Mouse (Mus musculus) neural tube, embryonic 15.5 days (tissue): Measurements from ENCODE around the gene Fam20a. TPM values are rescaled to one million over a fixed set of nuclear protein-coding genes. Genes with fewer than 3 reads are reported as not detected.

Source experiments
- ATAC-seq: fragments of 200-750 bp; cut with Nextera tagmentation; 2 replicates; pipeline ENCODE4 v1.8.0; 2017; ENCODE audit warnings: mild to moderate bottlenecking, moderate TSS enrichment, moderate library complexity; ENCODE audit not compliant: low FRiP score
- H3K27ac ChIP-seq: fragments of 300-500 bp; sonication (generic); replicated peaks from 2 replicates; pipeline ENCODE4 v1.5.1; 2015; ENCODE audit warnings: mild to moderate bottlenecking, inconsistent platforms
- H3K27me3 ChIP-seq: fragments of 300-500 bp; sonication (generic); replicated peaks from 2 replicates; pipeline ENCODE4 v1.6.1; 2015; ENCODE audit warnings: inconsistent platforms
- H3K36me3 ChIP-seq: fragments of 300-500 bp; sonication (generic); 2 replicates; pipeline ENCODE4 v1.6.1; 2015; ENCODE audit warnings: inconsistent platforms
- H3K4me1 ChIP-seq: fragments of 300-500 bp; sonication (generic); 2 replicates; pipeline ENCODE4 v1.6.1; 2015; ENCODE audit warnings: inconsistent platforms
- H3K4me2 ChIP-seq: fragments of 300-500 bp; sonication (generic); 2 replicates; pipeline ENCODE4 v1.6.1; 2015; ENCODE audit warnings: inconsistent platforms, mild to moderate bottlenecking, moderate library complexity
- H3K4me3 ChIP-seq: fragments of 300-500 bp; sonication (generic); replicated peaks from 2 replicates; pipeline ENCODE4 v1.5.1; 2015; ENCODE audit warnings: mild to moderate bottlenecking, inconsistent platforms
- H3K9ac ChIP-seq: fragments of 300-500 bp; sonication (generic); replicated peaks from 2 replicates; pipeline ENCODE4 v1.6.1; 2015; ENCODE audit warnings: mild to moderate bottlenecking, inconsistent platforms
- H3K9me3 ChIP-seq: fragments of 300-500 bp; sonication (generic); replicated peaks from 2 replicates; pipeline ENCODE4 v1.6.1; 2016; ENCODE audit warnings: inconsistent platforms
- WGBS: fragments of 180-500 bp; shearing (Covaris S2); methylation state at CpG from one replicate; pipeline ENCODE4 v1.1.7; 2015; ENCODE audit warnings: mixed read lengths; 5-methylcytosine and 5-hydroxymethylcytosine counted together
- polyA plus RNA-seq: library from polyadenylated mRNA; unstranded; fragments of >200 nt; fragmentation: Nextera tagmentation; extraction: Ambion mirVana; gene quantifications from 2 replicates; pipeline ENCODE4 v1.2.1, GENCODE M21; 2015

Gene Fam20a
- polyA plus RNA-seq, 1 experiment from 2014 or later: 8.0 TPM

GRCm38 (mm10) chr11:109700761-109701160 lies 21.3 kb downstream of the Fam20a start:
- H3K27me3 ChIP-seq: no peaks in the 10 kb centered on the region
- H3K36me3 ChIP-seq: no peaks in the 10 kb centered on the region
- no peak overlapping the region for H3K9ac ChIP-seq
- H3K4me1 ChIP-seq: peaks cover 12% of the 10 kb centered on the region; the same call in 1 of the 2 replicates
- H3K4me3 ChIP-seq: no peak overlapping the region
- no peak overlapping the region for H3K4me2 ChIP-seq
- no peak overlapping the region for H3K27ac ChIP-seq
- no peak for ATAC-seq
- no peaks in the 10 kb centered on the region for H3K9me3 ChIP-seq
- 60% methylated on average over 6 of the region's 6 CpGs for WGBS

DNA sequence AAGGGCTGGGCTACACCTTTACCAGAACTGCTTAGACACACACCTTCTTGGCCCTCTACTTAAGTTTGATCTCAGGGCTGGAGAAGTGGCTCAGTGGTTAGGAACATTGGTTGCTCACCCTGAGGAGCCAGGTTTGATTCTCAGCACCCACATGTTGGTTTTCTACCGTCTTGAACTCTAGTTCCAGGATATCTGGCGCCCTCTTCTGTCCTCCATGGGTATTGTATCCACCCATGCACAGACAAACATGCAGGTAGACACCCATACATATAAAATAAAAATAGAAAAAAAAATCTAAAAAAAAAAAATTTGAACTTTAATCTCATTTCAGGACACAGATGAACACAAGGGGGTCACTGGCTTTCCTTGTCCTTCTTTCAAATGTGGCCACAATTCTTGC lies 22.3 kb downstream of the Fam20a start:
- H3K9me3 ChIP-seq: no peaks in the 10 kb centered on the region
- WGBS: 52% methylated on average over 2 of the region's 2 CpGs
- H3K36me3 ChIP-seq: no peaks in the 10 kb centered on the region
- no peak overlapping the region for H3K9ac ChIP-seq
- ATAC-seq: no peak
- H3K4me1 ChIP-seq: peaks cover 8% of the 10 kb centered on the region; the same call in 1 of the 2 replicates
- H3K27ac ChIP-seq: no peak overlapping the region
- H3K27me3 ChIP-seq: no peaks in the 10 kb centered on the region
- H3K4me2 ChIP-seq: no peak overlapping the region
- H3K4me3 ChIP-seq: no peak overlapping the region

GRCm38 (mm10) chr11:109698740-109699139 lies 23.3 kb downstream of the Fam20a start:
- peaks cover 8% of the 10 kb centered on the region; the same call in 1 of the 2 replicates for H3K4me1 ChIP-seq
- ATAC-seq: no peak
- H3K9me3 ChIP-seq: no peaks in the 10 kb centered on the region
- H3K4me2 ChIP-seq: no peak overlapping the region
- no peaks in the 10 kb centered on the region for H3K36me3 ChIP-seq
- no peak overlapping the region for H3K27ac ChIP-seq
- H3K27me3 ChIP-seq: no peaks in the 10 kb centered on the region
- no peak overlapping the region for H3K4me3 ChIP-seq
- H3K9ac ChIP-seq: no peak overlapping the region
- 90% methylated on average over 10 of the region's 10 CpGs for WGBS

DNA sequence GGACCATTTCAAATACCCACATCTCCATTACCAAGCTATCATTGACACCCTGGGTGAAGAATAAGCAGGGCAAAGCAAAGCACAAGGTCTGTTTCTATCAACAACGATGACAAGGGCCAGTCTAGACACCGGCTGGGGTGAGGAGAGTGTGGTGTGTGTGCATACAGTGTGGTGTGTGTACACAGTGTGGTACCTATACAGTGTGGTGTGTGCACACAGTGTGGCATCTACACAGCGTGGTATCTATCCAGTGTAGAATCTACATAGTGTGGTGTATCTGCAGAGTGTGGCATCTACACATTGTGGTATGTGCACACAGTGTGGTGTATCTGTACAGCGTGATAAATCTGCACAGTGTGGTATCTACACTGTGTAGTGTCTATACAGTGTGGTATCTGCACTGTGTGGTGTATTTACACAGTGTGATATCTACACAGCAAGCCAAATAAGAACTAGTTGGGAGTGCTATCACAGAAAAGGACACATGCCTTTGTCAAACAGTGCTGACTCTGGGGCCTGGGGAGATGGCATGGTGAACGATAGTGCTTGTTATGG lies 24.9 kb downstream of the Fam20a start:
- Histone ChIP-seq H3K27me3 (no peaks in the 10 kb centered on the region), H3K36me3 (no peaks in the 10 kb centered on the region), H3K9me3 (no peaks in the 10 kb centered on the region), H3K27ac (no peak overlapping the region), H3K9ac (no peak overlapping the region), H3K4me1 (peaks cover 4% of the 10 kb centered on the region; the same call in 1 of the 2 replicates), H3K4me2 (no peak overlapping the region), H3K4me3 (no peak overlapping the region)
- 93% methylated on average over 5 of the region's 5 CpGs for WGBS
- no peak for ATAC-seq

DNA sequence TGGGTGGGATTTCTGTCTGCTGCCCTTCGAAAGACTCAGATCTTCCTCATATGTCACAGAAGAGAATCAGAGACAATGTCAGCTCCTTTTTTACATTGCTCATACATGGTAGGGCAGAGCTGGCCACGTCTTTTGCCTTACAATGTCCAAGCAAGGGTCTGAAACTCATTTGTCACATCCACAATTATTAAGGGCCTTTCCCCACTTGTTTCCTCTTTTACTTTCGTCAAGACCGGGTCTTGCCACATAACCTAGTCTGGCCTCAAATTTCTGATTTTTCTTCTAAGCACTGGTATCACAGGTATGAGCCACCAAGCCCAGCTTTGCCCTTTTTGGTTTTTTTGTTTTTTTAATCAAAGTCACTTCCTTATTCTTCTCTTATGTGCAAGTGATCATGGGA lies 25.6 kb downstream of the Fam20a start:
- Histone ChIP-seq H3K36me3 (no peaks in the 10 kb centered on the region), H3K9me3 (no peaks in the 10 kb centered on the region), H3K4me1 (no peaks in the 10 kb centered on the region; the same call in 1 of the 2 replicates), H3K27ac (no peak overlapping the region), H3K9ac (no peak overlapping the region), H3K4me3 (no peak overlapping the region), H3K27me3 (no peaks in the 10 kb centered on the region), H3K4me2 (no peak overlapping the region)
- 92% methylated on average over 4 of the region's 4 CpGs for WGBS
- ATAC-seq: no peak

DNA sequence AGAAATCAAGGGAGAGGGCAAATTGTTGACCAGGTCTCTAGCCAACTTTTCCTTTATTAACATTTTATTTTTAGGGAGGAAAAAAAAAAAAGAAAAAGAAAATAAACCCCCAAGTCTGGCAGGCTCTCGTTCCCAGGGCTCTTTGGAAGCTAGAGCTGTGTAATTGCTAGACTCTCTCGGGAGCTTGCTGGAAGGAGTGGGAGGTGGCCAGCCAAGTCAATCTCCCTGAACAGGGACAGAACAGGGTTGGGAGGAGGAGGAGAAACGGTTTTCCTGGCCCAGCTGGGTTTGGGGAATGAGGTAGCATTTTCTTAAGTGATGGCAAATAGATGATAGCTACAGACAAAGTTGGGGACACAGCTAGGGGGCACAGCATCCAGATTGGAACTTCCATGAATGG lies 29.3 kb downstream of the Fam20a start:
- Histone ChIP-seq H3K9me3 (no peaks in the 10 kb centered on the region), H3K9ac (no peak overlapping the region), H3K27me3 (no peaks in the 10 kb centered on the region), H3K27ac (no peak overlapping the region), H3K4me3 (no peak overlapping the region), H3K4me2 (no peak overlapping the region), H3K36me3 (no peaks in the 10 kb centered on the region), H3K4me1 (no peaks in the 10 kb centered on the region)
- ATAC-seq: no peak
- WGBS: 28% methylated on average over 3 of the region's 3 CpGs

GRCm38 (mm10) chr11:109689539-109689938 lies 32.5 kb downstream of the Fam20a start:
- Histone ChIP-seq H3K4me1 (no peaks in the 10 kb centered on the region), H3K27ac (no peak overlapping the region), H3K9ac (no peak overlapping the region), H3K4me2 (no peak overlapping the region), H3K9me3 (no peaks in the 10 kb centered on the region), H3K27me3 (no peaks in the 10 kb centered on the region), H3K4me3 (no peak overlapping the region), H3K36me3 (no peaks in the 10 kb centered on the region)
- 94% methylated on average over 4 of the region's 4 CpGs for WGBS
- ATAC-seq: no peak

DNA sequence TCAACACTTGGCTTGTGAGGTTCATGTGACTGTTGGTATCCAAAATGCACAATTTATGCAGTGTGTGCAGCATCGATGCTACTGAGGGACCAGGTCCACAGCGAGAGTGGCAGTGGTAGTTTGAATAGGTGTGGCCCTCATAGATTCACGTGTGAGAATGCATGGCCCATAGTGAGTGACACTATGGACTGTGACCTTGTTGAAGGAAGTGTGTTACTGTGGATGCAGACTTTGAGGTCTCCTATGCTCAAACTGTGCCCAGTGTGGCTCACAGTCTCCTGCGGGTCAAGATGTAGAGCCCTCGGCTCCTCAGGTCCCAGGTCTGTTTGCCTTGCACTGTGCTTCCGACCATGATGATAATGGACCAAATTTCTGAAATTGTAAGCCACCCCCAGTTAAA lies 39.9 kb downstream of the Fam20a start:
- H3K27ac ChIP-seq: no peak overlapping the region
- no peaks in the 10 kb centered on the region for H3K36me3 ChIP-seq
- no peak for ATAC-seq
- H3K9me3 ChIP-seq: no peaks in the 10 kb centered on the region
- 94% methylated on average over 6 of the region's 6 CpGs for whole genome bisulfite sequencing
- H3K4me2 ChIP-seq: no peak overlapping the region
- H3K9ac ChIP-seq: no peak overlapping the region
- no peak overlapping the region for H3K4me3 ChIP-seq
- no peaks in the 10 kb centered on the region for H3K4me1 ChIP-seq
- H3K27me3 ChIP-seq: no peaks in the 10 kb centered on the region

DNA sequence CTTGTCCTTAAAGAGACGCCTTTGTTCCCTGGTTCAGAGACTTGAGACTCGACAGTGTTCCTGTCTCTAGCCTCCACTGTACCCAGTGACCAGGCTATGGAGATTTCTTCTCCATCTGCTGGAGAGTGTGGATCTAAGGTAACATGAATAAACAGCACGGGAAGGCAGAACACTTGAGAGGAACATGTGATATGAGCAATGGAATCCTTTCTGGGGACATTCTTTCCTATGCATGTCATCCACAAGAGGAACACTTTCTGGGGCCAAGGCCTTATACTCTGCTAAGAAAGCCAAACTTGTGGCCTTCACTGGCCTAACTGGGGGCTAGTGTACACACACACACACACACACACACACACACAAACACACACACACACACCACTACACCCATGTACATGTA lies 40.5 kb downstream of the Fam20a start:
- no peak for ATAC-seq
- no peak overlapping the region for H3K4me2 ChIP-seq
- H3K36me3 ChIP-seq: no peaks in the 10 kb centered on the region
- H3K27me3 ChIP-seq: no peaks in the 10 kb centered on the region
- H3K4me1 ChIP-seq: no peaks in the 10 kb centered on the region
- WGBS: 90% methylated on average over 3 of the region's 3 CpGs
- H3K27ac ChIP-seq: no peak overlapping the region
- no peak overlapping the region for H3K9ac ChIP-seq
- H3K9me3 ChIP-seq: no peaks in the 10 kb centered on the region
- no peak overlapping the region for H3K4me3 ChIP-seq

DNA sequence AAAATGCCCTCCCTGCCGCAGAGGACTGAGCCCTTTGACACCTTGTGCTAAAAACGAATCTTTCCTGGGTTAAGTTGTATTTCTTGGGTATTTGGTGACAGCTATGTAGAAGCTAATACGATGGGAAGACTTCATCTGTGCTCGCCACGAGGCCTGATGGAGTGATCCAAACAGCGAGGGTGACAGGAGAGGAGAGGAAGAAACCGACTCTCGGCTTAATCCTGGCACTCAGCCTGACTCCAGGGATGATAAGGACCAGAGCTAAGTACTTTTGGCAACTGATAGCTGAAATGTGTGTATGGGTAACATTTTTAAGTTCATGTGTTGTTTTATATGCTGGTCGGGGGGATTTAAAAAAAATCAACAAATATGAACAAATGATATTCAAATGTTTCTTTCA lies 41.1 kb downstream of the Fam20a start:
- Histone ChIP-seq H3K4me2 (no peak overlapping the region), H3K4me3 (no peak overlapping the region), H3K27me3 (no peaks in the 10 kb centered on the region), H3K36me3 (no peaks in the 10 kb centered on the region), H3K27ac (no peak overlapping the region), H3K9ac (no peak overlapping the region), H3K4me1 (no peaks in the 10 kb centered on the region), H3K9me3 (no peaks in the 10 kb centered on the region)
- WGBS: 83% methylated on average over 9 of the region's 9 CpGs
- no peak for ATAC-seq

- Histone ChIP-seq H3K4me3 (no peak overlapping the region), H3K36me3 (no peaks in the 10 kb centered on the region), H3K27ac (no peak overlapping the region), H3K9me3 (no peaks in the 10 kb centered on the region), H3K9ac (no peak overlapping the region), H3K4me1 (no peaks in the 10 kb centered on the region), H3K4me2 (no peak overlapping the region), H3K27me3 (no peaks in the 10 kb centered on the region)
- ATAC-seq: no peak
- 83% methylated on average over 12 of the region's 12 CpGs for WGBS
These were observed 43.8 kb downstream of the Fam20a start for GRCm38 (mm10) chr11:109678291-109678690.

DNA sequence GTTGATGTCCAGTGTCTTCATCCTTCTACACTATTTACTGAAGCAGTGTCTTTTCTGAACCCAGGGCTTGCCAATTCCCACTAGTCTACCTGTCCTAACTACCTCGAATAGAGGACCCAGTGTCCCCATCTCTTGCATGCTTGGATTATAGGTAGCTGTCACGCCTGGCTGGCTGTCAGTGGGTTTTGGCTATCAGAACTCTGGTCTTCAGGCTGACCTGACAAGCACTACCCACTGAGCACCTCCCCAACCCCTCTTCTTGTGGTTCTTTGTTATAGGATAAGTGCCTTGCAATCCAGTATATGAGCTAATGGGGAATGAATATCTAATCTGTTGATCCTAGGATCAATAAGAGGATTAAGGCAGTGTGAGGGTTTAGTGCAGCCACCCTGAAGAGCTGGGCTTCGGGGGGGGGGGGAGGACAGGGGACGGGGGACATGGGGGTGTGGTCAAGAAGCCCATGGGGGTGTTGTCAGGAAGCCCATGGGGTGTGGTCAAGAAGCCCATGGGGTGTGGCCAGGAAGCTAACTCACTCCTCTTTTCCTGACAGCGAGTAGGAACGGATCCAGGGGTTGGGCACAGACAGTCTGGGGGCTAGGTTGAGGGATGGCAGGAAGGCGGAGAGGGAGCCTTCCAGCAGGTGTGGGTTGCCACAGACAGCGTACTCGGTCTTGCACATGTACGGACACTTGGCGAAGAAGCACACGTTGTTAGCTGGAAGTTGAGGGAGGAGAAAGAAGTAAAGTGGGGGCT lies 45.3 kb downstream of the Fam20a start:
- WGBS: 70% methylated on average over 12 of the region's 12 CpGs

More for the DNA sequence above, 45.3 kb downstream of the Fam20a start:
- H3K4me1 ChIP-seq: no peaks in the 10 kb centered on the region
- no peaks in the 10 kb centered on the region for H3K9me3 ChIP-seq
- no peak overlapping the region for H3K27ac ChIP-seq
- H3K27me3 ChIP-seq: no peaks in the 10 kb centered on the region
- no peak overlapping the region for H3K4me2 ChIP-seq
- H3K4me3 ChIP-seq: no peak overlapping the region
- 0 out of 2 replicates have a peak, but pooled peaks cover under 1% of the 10 kb centered on the region for H3K36me3 ChIP-seq
- H3K9ac ChIP-seq: no peak overlapping the region
- no peak for ATAC-seq
